Mouse (Mus musculus): Measurements from ENCODE around the gene Ccdc170.
A peak's percentile ranks its signal among the peaks of the same experiment; 100 is the strongest.
"Not testable (repeated sequence)": the region's sequence is repeated elsewhere in the genome, so short reads cannot be mapped to it uniquely, and the experiment has no call there.

Gene Ccdc170

DNA sequence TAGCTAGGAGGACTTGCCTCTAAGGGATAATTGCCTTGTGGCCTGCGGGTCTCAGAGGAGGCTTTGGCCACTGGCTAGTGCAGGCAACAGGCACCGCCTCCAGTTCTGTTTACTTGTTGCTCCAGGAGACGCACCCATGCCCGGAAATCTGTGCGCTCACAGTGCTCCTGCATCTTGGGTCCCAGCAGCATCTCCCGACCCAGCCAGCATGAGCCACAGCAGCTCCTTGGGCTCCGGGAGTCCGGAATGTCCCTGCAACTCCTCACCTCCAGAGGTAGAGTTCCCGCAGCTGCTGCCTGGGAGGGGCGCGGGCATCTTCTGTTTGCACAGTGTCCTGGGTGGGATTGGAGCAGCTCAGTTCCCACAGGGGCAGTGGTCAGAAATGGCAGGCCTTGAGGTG lies at the start of gene Ccdc170:
Gene Ccdc170, plus strand, starts transcription at position 148 of the 400 bp plus-strand sequence.
- peak; percentile 22 for DNase-seq

DNA sequence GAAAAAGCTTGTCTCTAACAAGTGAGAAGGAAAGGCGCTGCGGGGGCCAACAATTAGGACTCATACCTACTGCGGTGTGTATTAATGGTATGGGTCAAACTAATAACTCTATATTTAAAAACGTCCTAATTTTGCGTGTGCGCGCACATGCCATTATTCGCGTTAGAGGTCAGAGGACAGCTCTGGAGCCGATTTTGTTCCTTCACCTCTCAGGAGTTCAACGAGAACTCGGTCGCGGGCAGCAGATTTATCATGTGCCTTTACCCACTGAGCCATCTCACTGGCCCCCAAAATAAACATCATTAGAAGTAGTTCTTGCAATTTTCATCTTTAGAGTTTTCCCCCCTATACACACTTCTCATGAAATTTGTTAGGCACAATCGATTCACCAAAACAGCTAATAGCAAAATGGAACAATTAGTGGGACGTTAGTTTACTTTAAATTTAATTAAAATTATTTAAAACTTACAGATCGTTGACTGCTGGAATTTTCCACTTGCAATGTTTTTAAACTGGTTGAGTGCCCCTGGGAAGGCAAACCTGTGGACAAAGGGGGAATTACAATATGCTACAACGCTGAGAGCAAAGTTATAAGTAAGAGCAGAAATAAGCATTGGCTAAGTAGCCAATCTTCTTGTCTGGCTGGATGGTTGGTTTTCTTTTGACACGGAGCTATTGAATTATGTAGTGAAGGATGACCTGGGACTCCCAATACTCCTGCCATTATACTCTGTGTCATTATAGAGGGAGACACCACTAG lies 49.1 kb upstream of the Ccdc170 start:
- DNase-seq = peak; percentile 34

DNA sequence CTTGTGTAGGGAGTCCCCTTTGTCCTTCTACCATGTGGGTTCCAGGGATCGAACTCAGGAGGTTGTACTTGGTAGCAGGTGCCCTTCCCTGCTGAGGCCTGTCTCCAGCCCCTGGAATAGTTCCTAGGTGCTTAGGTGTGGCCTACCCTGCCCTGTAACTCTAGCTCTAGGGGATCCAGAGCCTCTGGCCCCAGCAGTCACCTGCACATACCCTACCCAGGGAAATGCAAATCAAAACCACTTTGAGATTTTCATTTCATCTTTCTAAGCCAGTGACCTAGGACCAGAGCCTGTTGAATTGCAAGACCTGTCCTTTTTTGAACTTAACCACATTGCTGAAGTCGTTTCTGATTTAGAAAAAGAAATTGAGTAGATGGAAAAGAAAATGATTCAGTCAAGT lies 48.4 kb upstream of the Ccdc170 start:
- DNase-seq = not testable (repeated sequence)

DNA sequence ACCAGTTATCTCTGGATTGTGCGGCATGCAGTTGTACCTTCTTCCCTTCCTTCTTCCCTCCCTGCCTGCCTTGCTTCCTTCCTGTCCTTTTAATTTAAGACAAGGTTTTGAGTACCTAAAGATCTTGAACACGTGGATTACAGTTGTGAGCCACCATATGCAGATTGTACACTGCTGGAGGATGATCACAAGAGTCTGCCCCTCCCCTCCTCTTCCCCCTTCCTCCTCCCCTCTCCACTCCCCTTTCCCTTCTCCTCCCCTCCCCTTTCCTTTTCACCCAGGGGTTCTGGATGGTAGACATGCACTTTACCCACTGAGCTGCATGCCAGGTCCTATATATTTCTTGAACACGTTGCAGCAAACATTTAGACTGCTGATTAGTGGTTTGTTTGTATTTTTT lies 46.9 kb upstream of the Ccdc170 start:
- DNase-seq = no peak

DNA sequence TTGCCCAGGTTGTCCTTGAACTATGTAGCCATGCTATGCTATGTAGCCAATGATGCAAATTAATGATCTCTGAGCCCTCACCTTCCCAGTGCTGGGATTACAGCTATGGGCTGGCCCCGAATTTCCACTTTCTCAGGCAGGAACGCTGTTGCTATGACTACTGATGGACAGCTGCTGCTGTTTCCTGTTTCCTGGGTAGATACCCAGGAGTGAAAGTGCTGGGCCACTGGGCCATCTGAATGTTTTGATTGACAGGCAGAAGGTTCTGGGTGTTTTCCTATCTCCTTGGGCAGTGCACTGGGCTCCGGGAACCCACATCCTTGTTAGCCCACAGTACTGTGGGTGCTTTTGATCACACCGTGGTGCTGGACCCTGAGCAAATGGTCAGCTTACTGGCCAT lies 25.9 kb upstream of the Ccdc170 start:
- no peak for DNase-seq

DNA sequence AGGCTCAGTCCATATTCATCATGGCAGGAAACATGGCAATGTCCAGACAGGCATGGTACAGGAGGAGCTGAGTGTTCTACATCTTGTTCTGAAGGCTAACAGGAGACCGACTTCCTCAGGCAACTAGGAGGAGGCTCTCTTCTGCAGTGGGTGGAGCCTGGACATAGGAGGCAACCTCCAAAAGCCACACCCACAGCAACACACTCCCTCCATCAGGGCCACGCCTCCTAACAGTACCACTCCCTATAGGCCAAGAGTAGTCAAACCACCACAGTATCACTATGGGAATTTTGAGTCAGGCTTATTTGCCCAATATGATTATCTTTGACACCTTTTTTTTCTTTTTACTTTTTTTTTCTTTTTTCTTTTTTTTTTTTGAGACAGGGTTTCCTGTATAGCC lies 22.1 kb upstream of the Ccdc170 start:
- DNase-seq = no peak

DNA sequence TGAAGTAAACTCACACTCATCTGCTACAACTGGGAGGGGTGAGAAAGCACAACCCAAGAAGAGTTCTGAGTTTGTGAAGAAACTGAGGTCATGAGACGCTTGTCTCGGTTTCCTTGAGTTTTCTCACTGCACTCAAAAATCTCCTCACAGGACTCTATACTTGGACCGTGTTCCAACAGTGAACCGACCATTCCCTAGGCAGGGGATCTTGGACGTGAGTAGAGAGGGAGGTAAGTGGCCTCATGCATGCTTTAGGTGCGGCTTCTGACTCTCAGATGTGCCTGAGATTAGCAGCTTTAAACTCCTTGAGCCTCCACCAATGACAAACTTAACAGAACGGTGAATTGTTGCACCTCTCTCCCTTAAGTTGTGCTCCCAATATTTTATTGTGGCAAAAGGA lies 16.5 kb upstream of the Ccdc170 start:
- DNase-seq = no peak

DNA sequence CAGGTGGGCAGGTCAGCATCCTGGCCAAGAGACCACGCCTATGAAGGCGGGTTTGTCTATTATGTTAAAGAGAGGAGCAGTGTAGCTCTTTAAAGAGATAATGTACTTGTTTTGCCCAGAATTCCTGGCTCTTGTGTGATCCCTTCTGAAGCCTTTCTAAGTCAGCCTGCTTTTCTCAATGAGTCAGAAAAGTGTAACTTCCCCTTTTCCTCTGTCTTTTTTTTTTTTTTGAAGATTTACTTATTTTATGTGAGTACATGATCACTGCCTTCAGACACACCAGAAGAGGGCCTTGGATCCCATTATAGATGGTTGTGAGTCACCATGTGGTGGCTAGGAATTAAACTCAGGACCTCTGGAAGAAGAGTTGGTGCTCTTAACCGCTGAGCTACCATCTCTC lies 12.9 kb upstream of the Ccdc170 start:
- no peak for DNase-seq

DNA sequence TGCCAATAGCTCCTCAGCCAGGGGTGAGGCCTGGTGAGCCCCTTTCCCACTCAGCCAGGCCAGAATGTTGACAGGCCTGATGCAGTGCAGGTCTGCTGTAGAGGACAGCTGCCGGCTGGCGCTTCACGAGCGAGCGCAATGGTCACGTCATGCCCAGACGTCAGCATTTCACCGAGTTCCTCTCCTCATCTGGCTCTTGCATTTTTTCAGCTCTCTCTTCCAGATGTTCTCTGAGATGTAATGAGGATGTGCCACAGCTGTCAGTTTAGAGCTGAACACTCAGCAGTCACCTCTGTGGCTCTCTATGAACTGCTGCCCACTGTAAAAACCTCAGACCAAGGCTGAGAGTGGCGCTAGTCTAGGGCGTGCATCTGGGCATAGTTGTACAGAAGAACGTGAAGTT lies 8.7 kb upstream of the Ccdc170 start:
- no peak for DNase-seq

DNA sequence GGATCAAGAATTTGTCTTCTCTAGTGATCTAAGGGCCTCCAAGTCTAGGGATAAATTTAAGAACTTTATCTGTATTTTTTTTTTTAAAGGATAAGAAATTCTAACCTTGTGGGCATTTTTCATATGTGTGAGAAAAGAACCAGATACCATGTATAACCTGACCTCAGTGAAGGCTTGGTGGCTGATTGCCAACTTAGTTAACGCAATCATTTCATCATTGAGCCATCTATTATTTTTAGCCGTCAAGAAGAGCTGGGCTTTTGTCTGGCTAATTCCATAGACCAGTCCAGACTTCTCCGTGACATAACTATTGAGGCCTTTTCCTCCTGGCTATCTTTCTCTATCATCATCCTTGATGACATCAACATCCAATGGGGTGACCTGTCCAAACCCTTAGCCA lies 6.9 kb upstream of the Ccdc170 start:
- DNase-seq = no peak

DNA sequence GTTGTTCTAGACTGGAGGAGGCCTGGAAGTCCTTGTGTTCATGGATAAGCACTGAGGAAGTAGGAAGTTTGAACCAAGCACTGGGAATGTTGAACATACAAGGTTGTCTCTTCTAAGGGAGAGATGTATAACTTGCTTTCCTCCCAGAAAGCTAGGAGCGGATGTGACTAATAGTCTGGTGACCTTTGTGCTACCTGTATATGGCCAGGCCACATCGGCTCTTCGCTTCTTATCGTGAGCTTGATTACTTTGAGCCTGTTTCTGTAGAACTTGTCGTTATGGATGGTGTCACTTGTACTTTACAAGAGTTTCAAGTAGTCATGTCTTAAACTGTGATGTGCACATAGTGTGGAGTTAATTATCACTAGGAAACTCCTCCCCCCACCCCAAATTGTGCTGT lies 5.7 kb upstream of the Ccdc170 start:
- DNase-seq = no peak

DNA sequence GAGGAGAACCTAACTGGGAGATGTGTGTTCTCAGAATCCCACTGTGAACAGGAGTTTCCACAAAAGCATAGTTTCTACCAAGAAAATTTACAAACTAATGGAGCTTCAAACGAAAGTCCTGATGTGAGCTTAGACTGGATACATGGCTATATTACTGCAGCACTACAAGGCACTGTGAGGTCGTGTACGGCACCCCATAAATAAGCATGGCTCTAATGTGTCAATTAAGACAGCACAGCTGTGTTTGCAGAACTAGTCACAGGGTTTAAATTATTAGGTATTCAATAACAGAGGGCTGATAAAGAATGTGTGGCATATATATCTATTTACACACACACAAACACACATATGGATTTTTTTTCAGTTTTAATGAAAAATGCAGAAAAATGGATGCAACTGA lies 1.4 kb upstream of the Ccdc170 start:
- DNase-seq = no peak

DNA sequence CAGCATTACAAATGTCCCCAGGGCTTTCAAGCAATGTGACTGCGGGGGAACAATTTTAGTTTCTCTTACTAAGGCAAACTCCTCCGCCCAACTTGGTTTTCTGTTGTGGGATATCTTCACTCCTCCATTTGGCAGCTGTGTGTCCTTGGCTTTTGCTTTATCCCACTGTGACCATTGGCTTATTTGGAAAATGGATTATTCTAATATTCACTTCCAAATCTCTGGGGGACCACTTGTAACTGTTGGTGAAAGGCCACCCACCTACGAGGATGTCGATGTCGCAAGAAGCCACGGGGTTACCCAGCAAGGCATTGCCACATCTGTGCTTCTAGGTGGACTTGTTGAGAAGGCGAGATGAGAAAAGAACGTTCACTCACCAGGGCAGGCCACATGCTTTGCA lies 607 bp upstream of the Ccdc170 start:
- no peak for DNase-seq

DNA sequence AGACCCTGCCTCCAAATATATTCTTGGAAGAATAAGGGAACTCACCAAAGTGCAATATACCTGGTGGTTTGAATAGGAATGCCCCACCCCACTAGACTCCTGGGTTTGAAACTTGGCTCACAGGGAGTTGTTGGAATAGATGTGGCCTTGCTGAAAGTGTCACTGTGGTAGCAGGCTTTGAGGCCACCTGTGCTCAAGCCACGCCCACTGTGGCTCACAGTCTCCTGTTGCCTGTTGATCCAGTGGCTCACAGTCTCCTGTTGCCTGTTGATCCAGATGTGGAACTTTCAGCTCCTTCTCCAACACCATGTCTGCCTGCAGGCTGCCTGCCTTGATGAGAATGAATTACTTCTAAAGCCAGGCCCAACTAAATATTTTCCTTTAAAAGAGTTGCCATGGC lies 1.5 kb downstream of the Ccdc170 start:
- DNase-seq = no peak

DNA sequence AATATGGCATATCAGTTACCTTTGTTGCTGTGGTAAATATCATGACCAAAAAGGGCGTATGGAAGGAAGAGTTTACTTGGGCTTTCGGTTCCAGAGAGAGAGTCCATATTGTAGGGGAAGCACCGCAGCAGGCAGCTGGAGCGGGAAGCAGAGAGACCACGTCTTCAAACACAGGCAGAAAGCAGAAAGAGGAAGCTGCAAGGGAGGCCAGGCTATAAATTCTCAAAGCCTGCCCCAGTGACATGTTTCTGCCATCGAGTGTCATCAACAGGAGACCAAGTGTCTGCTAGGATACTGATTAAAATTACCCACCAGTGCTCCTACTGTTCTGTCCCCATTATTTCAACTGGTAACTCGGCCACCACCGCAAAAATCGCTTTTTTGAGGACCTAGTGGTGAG lies 2.7 kb downstream of the Ccdc170 start:
- DNase-seq = no peak

DNA sequence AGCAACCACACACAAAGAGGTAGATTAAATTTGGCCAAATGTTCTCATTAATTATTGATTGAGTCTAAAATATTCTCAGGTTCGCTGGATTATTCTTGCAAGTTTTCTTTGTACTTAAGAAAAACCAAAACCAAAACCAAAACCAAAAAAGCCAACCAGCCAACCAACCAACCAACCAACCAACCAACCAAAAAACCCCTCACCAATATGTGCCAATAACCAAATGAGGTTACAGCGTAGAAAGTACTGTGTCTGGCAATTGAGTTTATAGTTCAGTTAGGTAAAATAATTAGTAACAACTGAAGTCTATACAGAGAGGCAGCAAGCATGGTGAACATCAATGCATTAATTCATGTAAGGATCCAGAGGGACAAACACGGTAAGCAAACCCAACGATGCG lies 7.6 kb downstream of the Ccdc170 start:
- no peak for DNase-seq

DNA sequence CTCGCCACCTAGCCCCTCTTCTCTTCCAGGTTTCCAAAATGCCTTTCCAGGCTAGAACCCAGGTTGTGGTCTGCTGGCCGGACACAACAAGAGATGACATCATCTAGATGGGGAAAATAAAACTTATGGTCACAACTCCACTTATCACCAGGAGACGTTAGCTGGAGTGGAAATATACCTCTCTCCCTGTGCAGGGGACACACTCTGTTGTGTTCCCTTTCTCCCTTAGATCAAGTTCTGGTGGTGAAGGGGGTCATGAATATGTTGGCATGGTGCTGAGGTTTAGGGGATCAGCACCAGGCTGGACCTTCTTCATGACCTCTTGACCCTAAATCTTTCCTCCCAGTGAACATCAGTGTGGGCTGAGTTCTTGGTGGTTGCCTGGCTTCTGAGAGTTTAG lies 9.0 kb downstream of the Ccdc170 start:
- no peak for DNase-seq

DNA sequence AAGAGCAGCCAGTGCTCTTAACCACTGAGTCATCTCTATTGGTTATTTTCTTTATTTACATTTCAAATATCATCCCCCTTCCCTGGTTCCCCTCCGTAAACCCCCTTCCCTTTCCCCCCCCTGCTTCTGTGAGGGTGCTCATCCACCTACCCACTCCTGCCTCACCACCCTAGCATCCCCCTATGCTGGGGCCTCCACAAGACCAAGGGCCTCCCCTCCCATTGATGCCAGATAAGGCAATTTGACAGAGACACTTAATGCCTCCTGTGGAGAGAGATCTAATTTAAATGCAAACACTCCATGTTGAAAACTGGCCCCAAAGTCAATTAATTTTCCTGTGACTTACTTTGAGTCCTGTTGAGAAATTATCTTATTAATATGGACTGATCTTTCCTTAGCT lies 9.7 kb downstream of the Ccdc170 start:
- no peak for DNase-seq

DNA sequence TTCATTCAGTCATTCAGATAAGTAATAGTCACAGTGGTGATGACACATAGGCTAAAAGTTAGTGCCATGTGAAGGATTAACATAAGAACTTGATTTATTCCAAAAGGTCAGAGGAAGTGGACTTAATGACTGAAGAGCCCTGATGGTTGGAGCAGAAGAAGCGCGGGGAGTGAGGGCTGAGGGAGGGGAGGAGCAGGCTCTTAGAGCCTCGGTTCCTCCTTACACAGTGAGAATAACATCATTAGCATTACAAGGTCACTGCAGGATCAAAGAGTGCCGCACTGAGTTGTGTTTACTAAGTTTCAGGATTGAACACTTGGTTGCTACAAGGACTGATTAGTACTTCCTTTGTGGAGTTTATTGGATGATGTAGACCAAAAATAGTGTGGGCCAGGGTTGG lies 10.6 kb downstream of the Ccdc170 start:
- no peak for DNase-seq

DNA sequence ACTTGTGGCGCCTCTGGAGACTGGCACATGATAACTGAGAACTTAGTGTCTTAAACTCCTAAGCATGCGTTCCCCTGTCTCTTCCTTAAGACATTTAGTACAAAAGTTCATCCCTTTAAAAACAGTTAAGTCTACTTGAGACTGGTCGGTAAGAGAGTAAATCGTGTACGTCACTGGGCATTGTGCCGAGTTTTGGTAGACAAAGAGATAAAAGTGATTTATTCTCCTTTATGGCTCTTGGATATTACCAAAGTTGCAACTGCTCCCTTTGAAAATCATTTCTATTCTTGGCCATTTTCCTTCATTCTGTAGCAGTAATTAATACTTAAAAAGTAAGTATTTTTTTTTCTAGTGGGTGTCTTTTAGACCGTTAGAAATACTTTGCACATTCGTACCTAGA lies 20.9 kb downstream of the Ccdc170 start:
- no peak for DNase-seq

DNA sequence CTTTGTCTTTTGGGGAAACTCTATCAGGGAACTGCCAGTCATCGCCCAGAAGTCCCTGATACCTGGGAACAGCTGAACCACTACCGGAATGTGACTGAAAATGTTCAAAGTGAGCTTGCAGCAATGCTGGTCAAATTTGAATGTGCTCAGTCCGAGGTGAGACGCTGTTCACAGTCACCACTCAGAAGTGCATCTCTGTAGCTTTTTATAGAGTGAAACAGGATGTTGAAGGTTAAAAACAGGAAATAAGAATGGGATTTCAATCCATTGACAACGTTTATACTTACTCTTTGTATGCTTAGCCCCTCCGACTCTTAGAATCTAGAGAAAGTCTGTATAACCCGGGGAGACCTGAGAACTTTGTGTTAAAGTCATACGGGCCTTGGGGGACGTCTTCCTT lies 30.4 kb downstream of the Ccdc170 start:
- no peak for DNase-seq

DNA sequence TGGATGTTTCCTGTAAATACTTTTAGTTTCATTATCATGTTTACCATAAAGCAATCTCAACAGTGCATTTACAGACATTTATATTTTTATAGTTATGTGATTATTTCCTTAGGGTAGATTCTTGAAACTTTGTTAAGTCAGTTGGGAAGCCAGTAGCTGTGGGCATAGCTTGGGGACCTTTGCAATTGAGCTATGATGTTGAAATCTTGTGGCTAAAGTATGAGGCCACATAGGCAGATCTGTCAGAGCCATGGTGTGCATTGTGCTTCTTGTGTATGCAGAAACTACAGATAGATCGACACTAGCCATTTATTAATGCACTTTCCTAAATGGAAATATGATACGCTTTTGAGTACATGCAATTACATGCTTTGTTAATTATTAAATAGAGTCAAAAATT lies 35.3 kb downstream of the Ccdc170 start:
- no peak for DNase-seq

DNA sequence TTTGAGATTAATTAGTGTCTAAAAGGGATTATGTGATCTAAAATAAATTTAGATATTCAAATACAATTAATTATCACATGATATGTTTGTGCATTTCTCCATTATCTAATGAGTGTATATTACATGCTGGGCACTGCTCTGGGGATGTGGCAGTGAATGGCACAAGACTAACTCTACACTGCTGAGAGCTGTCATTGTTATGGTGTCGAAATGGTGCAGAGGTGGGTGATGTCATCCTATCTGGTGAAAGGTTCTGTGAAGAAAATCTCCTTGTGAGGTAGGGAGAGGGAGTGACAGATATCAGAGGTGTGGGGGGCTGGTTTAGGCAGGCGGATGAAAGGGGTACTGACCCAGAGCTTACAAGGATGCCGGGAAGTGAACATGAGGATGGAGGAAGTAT lies 37.3 kb downstream of the Ccdc170 start:
- DNase-seq = no peak

DNA sequence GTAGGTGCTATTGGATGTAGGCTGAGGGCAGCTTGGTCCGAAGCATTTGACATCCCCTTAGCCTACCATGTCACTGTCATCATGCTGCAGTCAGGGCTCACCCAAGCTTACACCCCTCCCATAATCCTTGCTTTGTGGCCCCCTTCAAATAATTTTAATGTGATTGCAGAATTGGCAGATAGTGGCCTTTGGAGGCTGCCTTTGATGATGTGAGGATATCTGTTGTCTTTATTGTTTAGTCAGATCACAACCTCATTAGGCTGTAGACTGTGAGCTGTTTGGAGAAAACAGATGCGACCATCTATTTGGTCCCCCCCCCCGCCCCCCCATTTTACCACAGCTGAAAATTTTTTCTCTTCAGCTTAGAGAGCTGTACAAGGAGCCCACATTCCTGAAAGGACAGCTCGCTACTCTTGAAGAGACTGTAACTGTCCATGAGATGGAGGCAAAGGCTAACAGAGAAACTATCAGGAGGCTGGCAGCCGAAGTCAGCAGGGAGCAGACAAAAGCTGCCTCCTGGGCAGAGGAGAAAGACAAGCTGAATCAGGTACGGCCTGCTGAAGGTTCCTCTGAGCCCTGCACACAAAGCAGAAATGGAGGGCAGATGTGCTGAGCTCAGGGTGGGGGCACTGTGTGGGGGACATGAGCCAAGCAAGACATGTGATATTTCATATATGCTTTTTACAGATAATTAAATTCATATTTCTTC lies 38.2 kb downstream of the Ccdc170 start:
- DNase-seq = peak; percentile 23

DNA sequence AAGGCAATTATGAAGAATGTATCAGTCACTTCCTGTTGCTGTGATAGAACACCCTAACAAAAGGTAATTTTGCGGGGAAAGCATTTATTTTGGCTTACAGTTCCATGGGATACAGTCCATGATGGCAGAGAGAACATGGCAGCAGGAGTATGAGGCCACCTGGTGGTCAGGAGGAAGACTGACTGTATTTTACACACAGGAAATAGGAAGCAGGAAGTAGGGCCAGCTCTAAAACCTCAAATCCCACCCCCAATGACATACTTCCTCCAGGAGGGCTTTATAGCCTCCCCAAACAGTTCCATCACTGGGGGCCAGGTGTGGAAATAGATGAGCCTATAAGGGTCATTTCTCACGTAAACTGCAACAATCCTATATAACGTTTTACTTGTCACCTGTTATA lies 39.8 kb downstream of the Ccdc170 start:
- no peak for DNase-seq
